Mouse (Mus musculus): ENCODE measurements around the gene Hrh2. TPM values are rescaled to one million over a fixed set of nuclear protein-coding genes. Genes with fewer than 3 reads are reported as not detected.

The Hrh2 gene
- polyA plus RNA-seq (2016; fragmentation: Nextera tagmentation; extraction: Ambion mirVana), result 0.14 and 0.15 TPM in 2 replicates

DNA sequence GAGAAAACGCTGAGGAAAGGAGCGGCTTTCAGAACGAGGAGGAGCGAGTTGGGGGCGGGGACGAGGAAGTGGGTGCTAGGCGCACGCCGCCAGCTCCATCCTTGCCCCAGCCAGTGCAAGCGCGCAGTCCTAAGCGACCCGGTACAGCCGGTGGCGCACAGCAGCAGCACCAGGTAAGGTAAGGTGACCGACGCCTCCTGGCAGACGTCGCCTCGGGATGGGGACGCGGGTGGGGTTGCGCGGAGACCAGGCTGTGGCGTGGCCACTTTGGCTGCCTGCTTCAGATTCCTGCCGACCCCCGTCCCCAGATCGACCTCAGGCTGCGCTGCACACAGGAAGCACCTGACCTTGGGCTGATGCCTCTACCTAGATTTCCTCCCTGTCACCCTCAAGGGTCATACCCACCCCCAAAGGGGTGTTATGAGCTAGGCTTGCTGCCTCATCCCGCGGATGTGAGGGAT lies at the start of gene Hrh2:
TSS of gene Hrh2 (plus strand) at position 109 of the 461 bp plus-strand sequence.
- H3K27ac ChIP-seq (replicated peaks), result no peak within 1 kb of the TSS
- 2% methylated on average over 30 of the region's 31 CpGs for WGBS
- H3K4me3 ChIP-seq, result peak within 1 kb of the TSS; percentile 52
- no peak for DNase-seq (ENCODE audit: low spot score)
- H3K27me3 ChIP-seq (ENCODE audit: low read depth, poor library complexity, severe bottlenecking), result peaks cover 39% of the 10 kb centered on the region
- H3K9me3 ChIP-seq (replicated peaks), result no peaks in the 10 kb centered on the region
- H3K4me1 ChIP-seq, result peaks cover 12% of the 10 kb centered on the region
- H3K36me3 ChIP-seq, result no peaks in the 10 kb centered on the region

DNA sequence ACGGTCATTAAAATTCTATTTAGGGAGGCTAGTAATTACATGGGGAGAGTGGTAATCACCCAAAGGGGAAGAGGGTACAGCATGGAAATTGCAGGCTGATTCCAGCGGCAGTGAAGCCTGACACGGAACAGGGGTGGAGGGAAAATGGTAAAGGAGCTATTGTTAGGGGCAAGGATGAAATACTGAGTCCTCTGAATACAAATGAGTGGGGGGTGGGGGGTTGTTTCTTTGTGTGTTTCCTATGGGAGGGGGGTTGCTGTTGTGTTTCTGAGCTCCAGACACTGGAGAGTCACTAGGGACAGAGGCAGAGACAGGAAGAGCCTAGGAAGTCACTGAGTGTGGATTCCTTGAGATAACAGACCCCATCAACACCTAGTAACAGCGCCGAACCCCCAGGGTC lies 48.1 kb upstream of the Hrh2 start:
- peaks cover 4% of the 10 kb centered on the region for H3K9me3 ChIP-seq (replicated peaks)
- H3K27ac ChIP-seq (replicated peaks), result peak overlapping the region; percentile 74
- H3K27me3 ChIP-seq (ENCODE audit: low read depth, poor library complexity, severe bottlenecking), result peaks cover 7% of the 10 kb centered on the region
- H3K4me3 ChIP-seq, result no peak overlapping the region
- 60% methylated on average over 5 of the region's 5 CpGs for WGBS
- peaks cover 18% of the 10 kb centered on the region for H3K4me1 ChIP-seq
- DNase-seq (ENCODE audit: low spot score), result no peak
- no peaks in the 10 kb centered on the region for H3K36me3 ChIP-seq

DNA sequence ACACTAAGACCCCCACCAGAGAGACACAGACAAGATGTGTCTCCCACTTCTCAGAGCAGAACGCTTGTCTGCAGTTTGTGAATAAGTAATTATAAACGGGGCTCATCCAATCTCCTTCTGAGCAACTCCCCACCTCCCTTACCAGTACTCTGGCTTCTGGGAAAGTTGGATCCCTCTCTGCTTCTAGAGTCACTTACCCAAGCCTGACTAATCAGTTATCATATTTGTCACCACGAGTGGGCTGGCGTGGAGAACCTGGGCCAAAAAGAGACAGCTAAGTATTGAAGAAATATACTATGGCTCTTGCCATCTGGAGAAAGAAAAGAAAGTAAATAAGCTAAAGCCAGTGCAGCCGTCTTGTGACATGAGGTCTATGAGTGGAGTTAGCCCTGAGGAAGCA lies 47.3 kb upstream of the Hrh2 start:
- H3K9me3 ChIP-seq (replicated peaks), result peaks cover 4% of the 10 kb centered on the region
- H3K36me3 ChIP-seq, result no peaks in the 10 kb centered on the region
- peak overlapping the region; percentile 74 for H3K27ac ChIP-seq (replicated peaks)
- no peak overlapping the region for H3K4me3 ChIP-seq
- no peak for DNase-seq (ENCODE audit: low spot score)
- peaks cover 18% of the 10 kb centered on the region for H3K4me1 ChIP-seq
- WGBS, result 88% methylated on average over 5 of the region's 5 CpGs
- peaks cover 5% of the 10 kb centered on the region for H3K27me3 ChIP-seq (ENCODE audit: low read depth, poor library complexity, severe bottlenecking)

DNA sequence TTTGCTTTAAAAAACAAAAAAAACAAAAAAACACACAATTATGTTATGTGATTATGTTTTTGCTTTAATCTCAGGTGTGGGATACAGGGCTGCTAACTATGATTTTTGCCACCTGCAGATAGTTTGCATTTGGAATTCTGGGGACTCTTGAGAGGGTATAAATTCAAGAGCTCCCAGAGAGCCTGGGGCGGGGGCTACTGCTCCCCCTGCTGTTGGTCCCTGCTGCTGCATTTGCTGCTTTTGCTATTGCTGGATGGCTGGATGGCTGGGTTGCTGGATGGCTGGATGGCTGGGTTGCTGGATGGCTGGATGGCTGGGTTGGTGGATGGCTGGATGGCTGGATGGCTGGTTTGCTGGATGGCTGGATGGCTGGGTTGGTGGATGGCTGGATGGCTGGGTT lies 44.6 kb upstream of the Hrh2 start:
- 70% methylated on average over 1 of the region's 1 CpGs for WGBS
- peaks cover 4% of the 10 kb centered on the region for H3K9me3 ChIP-seq (replicated peaks)
- no peak for DNase-seq (ENCODE audit: low spot score)
- peaks cover 18% of the 10 kb centered on the region for H3K4me1 ChIP-seq
- H3K4me3 ChIP-seq, result no peak overlapping the region
- no peak overlapping the region for H3K27ac ChIP-seq (replicated peaks)
- no peaks in the 10 kb centered on the region for H3K27me3 ChIP-seq (ENCODE audit: low read depth, poor library complexity, severe bottlenecking)
- no peaks in the 10 kb centered on the region for H3K36me3 ChIP-seq

DNA sequence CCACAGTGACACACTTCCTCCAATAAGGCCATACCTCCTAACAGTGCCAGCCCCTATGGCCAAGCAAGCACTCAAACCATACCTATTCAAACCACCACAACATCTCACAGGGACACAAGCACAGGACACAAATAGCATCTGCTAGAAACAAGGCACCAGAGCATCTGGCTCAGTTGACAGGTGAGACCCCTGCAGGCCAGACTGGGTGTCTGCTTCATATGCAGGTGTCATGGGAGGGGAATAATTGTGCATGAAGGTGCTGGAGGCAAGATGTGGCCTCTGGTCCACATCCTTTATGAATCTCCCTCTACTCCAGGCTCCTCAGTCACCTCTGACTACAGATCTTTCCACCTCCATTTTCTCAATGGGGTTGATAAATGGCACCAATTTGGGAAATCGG lies 39.5 kb upstream of the Hrh2 start:
- no peak overlapping the region for H3K4me3 ChIP-seq
- no peaks in the 10 kb centered on the region for H3K36me3 ChIP-seq
- 77% methylated on average over 1 of the region's 1 CpGs for WGBS

DNA sequence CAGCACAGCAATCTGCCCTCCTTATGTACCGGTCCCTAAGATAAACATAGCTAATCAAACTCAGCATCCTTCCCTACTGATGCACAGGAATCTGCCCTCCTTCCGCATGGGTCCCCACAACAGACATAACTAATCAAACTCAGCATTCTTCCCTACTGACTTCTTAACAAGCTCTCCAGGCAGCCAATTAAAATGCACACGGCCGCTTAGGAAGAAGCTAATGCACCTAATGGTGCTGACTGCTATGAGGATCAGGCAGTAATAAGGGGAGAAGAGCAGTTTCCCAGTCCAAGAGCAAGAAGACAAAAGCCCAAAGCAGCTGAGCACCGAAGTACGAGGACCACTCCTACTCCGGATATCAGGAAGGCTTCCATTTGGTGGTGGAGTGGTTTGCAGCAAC lies 39.0 kb upstream of the Hrh2 start:
- Histone ChIP-seq H3K4me1 (peaks cover 21% of the 10 kb centered on the region), H3K27me3 (ENCODE audit: low read depth, poor library complexity, severe bottlenecking) (no peaks in the 10 kb centered on the region), H3K9me3 (replicated peaks) (no peaks in the 10 kb centered on the region), H3K27ac (replicated peaks) (no peak overlapping the region; the same call in 1 of the 2 replicates), H3K4me3 (no peak overlapping the region), H3K36me3 (no peaks in the 10 kb centered on the region)
- no peak for DNase-seq (ENCODE audit: low spot score)
- WGBS, result 46% methylated on average over 7 of the region's 7 CpGs

More for the DNA sequence above, 39.5 kb upstream of the Hrh2 start:
- no peak for DNase-seq (ENCODE audit: low spot score)
- Histone ChIP-seq H3K27ac (replicated peaks) (no peak overlapping the region), H3K9me3 (replicated peaks) (no peaks in the 10 kb centered on the region), H3K4me1 (peaks cover 16% of the 10 kb centered on the region), H3K27me3 (ENCODE audit: low read depth, poor library complexity, severe bottlenecking) (no peaks in the 10 kb centered on the region)

DNA sequence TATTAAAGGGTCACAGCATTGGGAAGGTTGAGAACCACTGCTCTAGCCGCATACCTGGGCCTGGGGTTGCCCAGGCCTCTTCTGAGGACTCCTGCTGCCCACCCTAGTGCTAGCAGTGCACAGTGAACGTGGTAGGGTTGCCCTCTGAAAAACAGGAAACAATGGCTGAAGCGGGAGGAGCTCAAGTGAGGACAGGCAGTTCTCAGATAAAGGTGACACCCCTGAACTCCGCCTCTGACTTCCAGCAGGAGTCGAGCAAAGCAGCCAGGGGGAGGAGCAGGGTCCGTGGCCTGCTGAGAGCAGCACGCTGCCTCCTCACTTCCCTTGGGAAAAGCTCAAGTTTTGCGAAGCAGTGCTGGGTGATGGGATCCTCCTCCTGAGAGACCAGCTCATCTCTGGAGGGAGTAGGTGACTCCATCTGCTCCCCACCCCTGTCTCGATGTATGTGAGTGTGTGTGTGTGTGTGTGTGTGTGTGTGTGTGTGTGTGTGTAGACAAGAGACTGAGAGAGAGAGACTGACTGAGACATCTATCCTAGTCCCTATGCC lies 38.2 kb upstream of the Hrh2 start:
- Histone ChIP-seq H3K27me3 (ENCODE audit: low read depth, poor library complexity, severe bottlenecking) (no peaks in the 10 kb centered on the region), H3K4me3 (no peak overlapping the region), H3K27ac (replicated peaks) (peak overlapping the region; percentile 46; the same call in 1 of the 2 replicates), H3K9me3 (replicated peaks) (no peaks in the 10 kb centered on the region), H3K4me1 (peaks cover 30% of the 10 kb centered on the region), H3K36me3 (no peaks in the 10 kb centered on the region)
- DNase-seq (ENCODE audit: low spot score), result no peak
- 19% methylated on average over 9 of the region's 9 CpGs for WGBS

DNA sequence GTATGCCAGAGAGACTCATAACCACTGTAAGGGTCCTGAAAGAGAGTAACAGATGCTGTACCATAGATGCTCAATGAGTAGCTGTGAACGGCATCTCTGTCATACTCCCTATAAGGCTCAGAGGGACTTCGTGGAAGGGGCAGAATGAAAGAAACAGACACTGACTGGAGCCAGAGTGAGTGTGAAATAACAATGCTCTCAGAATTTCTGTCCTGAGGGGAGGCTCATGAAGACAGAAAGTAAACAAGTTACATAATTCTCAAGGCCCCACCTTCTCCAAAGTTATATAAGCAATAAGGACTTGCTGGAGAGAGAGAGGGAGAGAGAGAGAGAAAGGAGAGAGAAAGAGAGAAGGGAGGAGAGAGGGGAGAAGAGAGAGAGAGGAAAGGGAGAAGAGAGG lies 36.1 kb upstream of the Hrh2 start:
- Histone ChIP-seq H3K9me3 (replicated peaks) (no peaks in the 10 kb centered on the region), H3K4me3 (no peak overlapping the region), H3K36me3 (no peaks in the 10 kb centered on the region), H3K27me3 (ENCODE audit: low read depth, poor library complexity, severe bottlenecking) (no peaks in the 10 kb centered on the region), H3K4me1 (peaks cover 50% of the 10 kb centered on the region), H3K27ac (replicated peaks) (no peak overlapping the region; the same call in 1 of the 2 replicates)
- DNase-seq (ENCODE audit: low spot score), result no peak
- WGBS, result 86% methylated on average over 2 of the region's 2 CpGs

DNA sequence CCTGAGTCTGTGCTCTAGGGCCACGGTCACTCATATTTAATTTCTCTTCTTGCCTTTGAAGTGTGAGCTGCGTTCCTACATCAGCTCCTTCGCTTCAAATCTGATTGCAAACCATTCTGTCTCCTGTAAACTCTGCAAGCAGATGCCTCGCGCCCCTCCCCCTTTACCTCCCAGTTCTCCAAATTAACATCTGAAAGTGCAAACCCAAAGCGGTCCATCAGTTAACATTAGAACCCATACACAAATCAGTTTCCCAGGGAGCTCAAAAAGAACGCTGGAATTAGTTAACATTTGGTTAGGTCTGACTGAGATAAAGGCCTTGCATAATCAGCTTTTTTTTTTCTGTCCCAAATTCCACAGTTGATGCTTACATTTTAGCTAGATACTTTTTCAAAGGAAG lies 32.7 kb upstream of the Hrh2 start:
- Histone ChIP-seq H3K36me3 (no peaks in the 10 kb centered on the region), H3K4me3 (peak overlapping the region; percentile 17; the same call in 1 of the 2 replicates), H3K9me3 (replicated peaks) (no peaks in the 10 kb centered on the region), H3K27me3 (ENCODE audit: low read depth, poor library complexity, severe bottlenecking) (no peaks in the 10 kb centered on the region), H3K27ac (replicated peaks) (peak overlapping the region; percentile 81), H3K4me1 (peaks cover 37% of the 10 kb centered on the region)
- peak; percentile 28 for DNase-seq (ENCODE audit: low spot score)
- 11% methylated on average over 7 of the region's 7 CpGs for WGBS

DNA sequence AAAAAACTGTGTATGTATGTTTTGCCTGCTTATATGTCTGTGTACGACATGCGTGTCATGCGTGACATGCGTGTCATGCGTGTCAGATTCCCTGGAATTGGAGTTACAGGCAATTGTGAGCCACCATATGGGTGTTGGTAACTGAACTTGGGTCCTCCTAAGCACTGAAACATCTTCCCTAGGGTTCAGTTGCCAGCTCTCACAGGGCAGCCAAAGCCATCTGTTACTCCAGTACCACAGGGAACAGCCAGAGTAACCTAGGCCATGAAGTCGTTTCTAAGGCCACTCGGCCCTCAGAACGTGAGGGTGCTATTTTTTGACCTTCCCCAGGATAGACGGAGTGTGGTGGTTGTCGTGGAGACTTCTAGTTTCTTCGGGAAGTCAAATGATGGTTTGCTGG lies 32.2 kb upstream of the Hrh2 start:
- peak overlapping the region; percentile 25; the same call in 1 of the 2 replicates for H3K27ac ChIP-seq (replicated peaks)

DNA sequence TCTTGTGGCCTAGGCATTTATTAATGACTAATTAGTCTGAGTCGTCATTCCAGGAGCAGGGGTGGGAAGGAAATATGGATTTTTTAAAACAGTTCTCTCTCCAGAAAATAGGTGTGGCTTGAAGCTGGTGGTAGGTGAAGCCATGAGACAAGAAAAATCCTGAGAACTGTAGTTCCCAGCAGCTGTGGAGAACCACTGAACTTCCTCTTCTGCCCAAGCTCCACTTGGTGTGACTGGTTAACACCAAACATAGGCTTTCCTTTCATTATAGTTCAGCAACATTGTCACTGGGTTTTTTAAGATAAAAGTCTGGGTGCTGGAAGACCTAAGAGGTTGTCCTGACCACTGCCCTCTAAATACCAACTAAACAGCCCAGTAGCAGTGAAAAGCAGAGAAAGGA lies 31.4 kb upstream of the Hrh2 start:
- Histone ChIP-seq H3K27me3 (ENCODE audit: low read depth, poor library complexity, severe bottlenecking) (no peaks in the 10 kb centered on the region), H3K4me3 (no peak overlapping the region), H3K36me3 (no peaks in the 10 kb centered on the region), H3K27ac (replicated peaks) (peak overlapping the region; percentile 25; the same call in 1 of the 2 replicates), H3K4me1 (peaks cover 37% of the 10 kb centered on the region), H3K9me3 (replicated peaks) (no peaks in the 10 kb centered on the region)
- WGBS, result 62% methylated on average over 1 of the region's 1 CpGs
- DNase-seq (ENCODE audit: low spot score), result no peak

More for the DNA sequence above, 32.2 kb upstream of the Hrh2 start:
- no peak for DNase-seq (ENCODE audit: low spot score)
- no peaks in the 10 kb centered on the region for H3K36me3 ChIP-seq
- H3K4me3 ChIP-seq, result no peak overlapping the region
- no peaks in the 10 kb centered on the region for H3K27me3 ChIP-seq (ENCODE audit: low read depth, poor library complexity, severe bottlenecking)
- H3K4me1 ChIP-seq, result peaks cover 37% of the 10 kb centered on the region
- no peaks in the 10 kb centered on the region for H3K9me3 ChIP-seq (replicated peaks)
- WGBS, result 44% methylated on average over 11 of the region's 11 CpGs

DNA sequence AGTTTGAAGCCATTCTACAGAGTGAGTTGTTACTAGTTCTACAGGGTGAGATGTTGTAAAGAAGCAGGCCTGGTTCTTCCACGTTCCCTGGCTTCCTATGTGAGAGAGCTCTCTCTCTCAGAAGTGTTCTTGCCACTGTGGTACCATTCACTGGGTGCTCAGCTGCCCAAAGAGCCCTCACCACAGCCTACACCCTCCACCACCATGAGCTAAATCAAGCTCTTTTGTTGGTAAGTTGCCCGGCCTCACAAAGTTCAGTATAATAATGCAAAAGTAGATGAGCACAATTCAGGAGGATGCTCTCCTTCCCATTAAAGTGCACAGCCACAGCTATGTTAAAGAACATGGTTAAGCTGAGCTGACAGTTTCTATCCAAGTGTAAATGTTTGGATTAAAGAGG lies 30.4 kb upstream of the Hrh2 start:
- H3K27me3 ChIP-seq (ENCODE audit: low read depth, poor library complexity, severe bottlenecking), result no peaks in the 10 kb centered on the region
- no peak overlapping the region for H3K4me3 ChIP-seq
- no peaks in the 10 kb centered on the region for H3K9me3 ChIP-seq (replicated peaks)
- peaks cover 37% of the 10 kb centered on the region for H3K4me1 ChIP-seq
- no peaks in the 10 kb centered on the region for H3K36me3 ChIP-seq
- DNase-seq (ENCODE audit: low spot score), result no peak
- WGBS, result 88% methylated on average over 2 of the region's 2 CpGs
- no peak overlapping the region for H3K27ac ChIP-seq (replicated peaks)

DNA sequence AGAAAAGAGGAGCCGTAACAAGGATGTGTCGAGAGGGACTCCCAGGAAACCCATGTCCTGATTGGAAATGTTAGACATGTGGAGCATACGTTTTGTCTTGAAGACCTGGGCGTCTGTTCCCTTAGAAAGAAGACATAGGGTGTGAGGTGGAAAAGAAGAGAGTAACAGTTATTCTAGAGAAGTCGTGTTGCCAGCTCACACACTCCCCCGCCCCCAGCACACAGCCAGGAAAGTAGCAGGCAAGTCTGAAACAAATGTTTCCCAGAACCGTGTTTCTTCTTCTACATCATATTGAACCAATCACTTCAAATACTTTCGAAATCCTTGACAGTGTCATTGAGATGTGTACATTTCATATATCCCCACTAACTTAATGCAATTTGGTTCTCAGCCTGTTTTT lies 28.6 kb upstream of the Hrh2 start:
- peaks cover 25% of the 10 kb centered on the region for H3K4me1 ChIP-seq
- no peak for DNase-seq (ENCODE audit: low spot score)
- no peak overlapping the region for H3K27ac ChIP-seq (replicated peaks)
- no peaks in the 10 kb centered on the region for H3K27me3 ChIP-seq (ENCODE audit: low read depth, poor library complexity, severe bottlenecking)
- no peaks in the 10 kb centered on the region for H3K36me3 ChIP-seq
- WGBS, result 86% methylated on average over 8 of the region's 8 CpGs
- no peaks in the 10 kb centered on the region for H3K9me3 ChIP-seq (replicated peaks)
- no peak overlapping the region for H3K4me3 ChIP-seq

Data from midbrain, embryonic 10.5 days (tissue).